22 mouse cellular contexts compared by ENCODE assay signal in the genomic region with DNA sequence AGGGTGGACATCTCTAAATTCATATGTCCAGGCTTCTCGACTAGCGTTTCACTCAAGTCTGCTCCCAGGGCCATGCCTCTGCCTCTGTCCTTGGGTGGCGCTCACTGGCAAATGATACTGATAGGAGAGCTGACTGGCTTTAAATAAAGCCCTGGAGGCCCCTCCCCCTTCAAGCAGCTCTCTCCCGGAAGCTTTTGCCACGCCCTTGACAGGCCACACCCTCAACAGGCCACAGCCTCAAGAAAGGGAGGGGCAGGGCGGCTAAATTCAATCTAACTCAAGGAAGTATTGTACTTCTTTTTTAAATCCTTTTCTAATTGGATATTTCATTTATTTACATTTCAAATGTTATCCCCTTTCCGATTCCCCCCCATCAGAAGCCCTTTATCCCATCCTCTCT. TPM values are rescaled to one million over a fixed set of nuclear protein-coding genes. Genes with fewer than 3 reads are reported as not detected.
"Had no signal": no experiment of that assay in that cellular context is flagged by ENCODE, and none has a peak within 500 bp of the region (broad histone marks: within the 10 kb centered on the region; RNA-seq: fewer than 3 reads in every experiment).

No protein-coding gene starts in this region.

- H3K4me1 ChIP-seq: limb, embryonic 12.5 days; limb, embryonic 15.5 days; midbrain, embryonic 12.5 days; midbrain, embryonic 15.5 days; neural tube, embryonic 12.5 days; neural tube, embryonic 15.5 days; stomach, embryonic 15.5 days had no signal

- H3K4me2 ChIP-seq: limb, embryonic 12.5 days; limb, embryonic 15.5 days; liver, embryonic 11.5 days; lung, embryonic 14.5 days; midbrain, embryonic 12.5 days; midbrain, embryonic 15.5 days; neural tube, embryonic 12.5 days; neural tube, embryonic 15.5 days; stomach, embryonic 15.5 days had no signal

- H3K36me3 ChIP-seq: limb, embryonic 12.5 days; limb, embryonic 15.5 days; midbrain, embryonic 12.5 days; midbrain, embryonic 15.5 days; neural tube, embryonic 12.5 days; neural tube, embryonic 15.5 days; stomach, embryonic 15.5 days had no signal

- H3K27me3 ChIP-seq: limb, embryonic 12.5 days; limb, embryonic 15.5 days; midbrain, embryonic 12.5 days; midbrain, embryonic 15.5 days; neural tube, embryonic 12.5 days; neural tube, embryonic 15.5 days; stomach, embryonic 15.5 days had no signal

- DNase-seq: kidney, postnatal 36 days; left cerebral cortex, postnatal 4 days; liver, postnatal 0 days; lung, embryonic 14.5 days; right cerebral cortex, adult 18-20 months; right cerebral cortex, postnatal 14 days; right cerebral cortex, postnatal 4 days; thymus, adult 18-20 months; thymus, postnatal 36 days had no signal

- H3K27ac ChIP-seq: kidney, postnatal 0 days; limb, embryonic 12.5 days; limb, embryonic 15.5 days; liver, embryonic 14.5 days; macrophage; midbrain, embryonic 12.5 days; midbrain, embryonic 15.5 days; neural tube, embryonic 12.5 days; neural tube, embryonic 15.5 days; stomach, embryonic 15.5 days had no signal

- H3K9me3 ChIP-seq: limb, embryonic 15.5 days; midbrain, embryonic 15.5 days; neural tube, embryonic 12.5 days; neural tube, embryonic 15.5 days; stomach, embryonic 15.5 days had no signal

- H3K4me3 ChIP-seq: limb, embryonic 12.5 days; limb, embryonic 15.5 days; midbrain, embryonic 12.5 days; midbrain, embryonic 15.5 days; neural tube, embryonic 12.5 days; neural tube, embryonic 15.5 days; stomach, embryonic 15.5 days had no signal

- H3K9ac ChIP-seq: limb, embryonic 12.5 days; limb, embryonic 15.5 days; liver, embryonic 14.5 days; liver, postnatal 0 days; lung, embryonic 14.5 days; midbrain, embryonic 12.5 days; midbrain, embryonic 15.5 days; neural tube, embryonic 12.5 days; neural tube, embryonic 15.5 days; stomach, embryonic 15.5 days had no signal

- ATAC-seq: liver, postnatal 0 days; lung, postnatal 0 days; midbrain, embryonic 15.5 days had no signal

RNA-seq across cellular contexts. Expression of gene Zkscan2, which starts 59.3 kb away (rescaled TPM):
- total RNA-seq: megakaryocyte, adult 5-6 weeks had no signal
- polyA plus RNA-seq: macrophage had no signal
